11 mouse cellular contexts compared by ENCODE assay signal in the genomic region with DNA sequence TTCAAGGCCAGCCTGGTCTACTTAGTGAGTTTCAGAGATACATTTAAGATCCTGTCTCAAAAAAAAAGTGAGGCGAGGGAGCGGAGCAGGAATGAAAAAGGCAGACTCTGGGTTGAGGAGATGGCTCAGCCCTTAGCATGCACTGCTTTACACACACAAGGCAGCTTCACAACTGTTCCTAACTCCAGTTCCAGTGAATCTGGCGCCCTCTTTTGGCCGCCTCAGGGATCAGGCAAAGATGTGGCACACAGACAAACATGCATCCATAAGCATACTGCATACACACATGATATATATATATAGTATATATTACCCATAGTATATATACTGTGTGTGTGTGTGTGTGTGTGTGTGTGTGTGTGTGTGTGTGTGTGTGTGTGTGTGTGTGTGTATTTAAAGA. TPM values are rescaled to one million over a fixed set of nuclear protein-coding genes. Genes with fewer than 3 reads are reported as not detected.
DNase-seq lines count a peak whose midpoint lies in the region; ATAC-seq lines count a peak whose summit lies in the region.
"Had no signal": no experiment of that assay in that cellular context is flagged by ENCODE, and none has a peak within 500 bp of the region (broad histone marks: within the 10 kb centered on the region; RNA-seq: fewer than 3 reads in every experiment).

No protein-coding gene starts in this region.

- no peak overlapping the region for H3K9ac ChIP-seq in hindbrain, embryonic 11.5 days (ENCODE audit: low read depth, low read length)
- no peak overlapping the region for H3K9ac ChIP-seq in hindbrain, embryonic 13.5 days
- H3K9ac ChIP-seq in neural tube, embryonic 15.5 days (replicated peaks), result no peak overlapping the region

- no peak overlapping the region for H3K27ac ChIP-seq in hindbrain, embryonic 11.5 days (ENCODE audit: low read depth, low read length)
- no peak overlapping the region for H3K27ac ChIP-seq in hindbrain, embryonic 13.5 days
- H3K27ac ChIP-seq in neural tube, embryonic 15.5 days (replicated peaks), result no peak overlapping the region
- H3K27ac ChIP-seq: forebrain, embryonic 10.5 days; midbrain, embryonic 10.5 days had no signal

- H3K4me3 ChIP-seq in hindbrain, embryonic 11.5 days (ENCODE audit: low read depth, low read length), result no peak overlapping the region
- no peak overlapping the region for H3K4me3 ChIP-seq in hindbrain, embryonic 13.5 days
- no peak overlapping the region for H3K4me3 ChIP-seq in neural tube, embryonic 15.5 days (replicated peaks)
- H3K4me3 ChIP-seq: forebrain, embryonic 10.5 days; midbrain, embryonic 10.5 days had no signal

- peak; percentile 45 for DNase-seq in hindbrain, embryonic 11.5 days (ENCODE audit: low spot score)
- DNase-seq in neural tube, embryonic 10.5 days (ENCODE audit: extremely low spot score, low spot score), result peak; percentile 30
- peak; percentile 86 for DNase-seq in R1 (ENCODE audit: low read depth, low spot score)
- peak; percentile 59 for DNase-seq in testis, postnatal 10 days (ENCODE audit: low spot score)
- no peak for DNase-seq in left cerebral cortex, postnatal 36 days (ENCODE audit: low spot score in 2 of 2)

- H3K4me1 ChIP-seq in hindbrain, embryonic 11.5 days (replicated peaks; ENCODE audit: control insufficient read depth, insufficient read depth, low read length), result no peaks in the 10 kb centered on the region
- peaks cover 6% of the 10 kb centered on the region; the same call in 1 of the 2 replicates for H3K4me1 ChIP-seq in hindbrain, embryonic 13.5 days (replicated peaks)
- H3K4me1 ChIP-seq in neural tube, embryonic 15.5 days, result peaks cover 8% of the 10 kb centered on the region; the same call in 1 of the 2 replicates

- H3K9me3 ChIP-seq in hindbrain, embryonic 11.5 days (ENCODE audit: control insufficient read depth, low read length), result no peaks in the 10 kb centered on the region
- H3K9me3 ChIP-seq in hindbrain, embryonic 13.5 days, result no peaks in the 10 kb centered on the region
- no peaks in the 10 kb centered on the region for H3K9me3 ChIP-seq in neural tube, embryonic 15.5 days (replicated peaks)
- H3K9me3 ChIP-seq: forebrain, embryonic 10.5 days; midbrain, embryonic 10.5 days had no signal

- no peak for ATAC-seq in hindbrain, embryonic 11.5 days (ENCODE audit: low FRiP score)
- no peak for ATAC-seq in hindbrain, embryonic 13.5 days (ENCODE audit: low FRiP score)
- no peak for ATAC-seq in neural tube, embryonic 15.5 days (ENCODE audit: low FRiP score)

- no peak overlapping the region for H3K4me2 ChIP-seq in hindbrain, embryonic 11.5 days (replicated peaks; ENCODE audit: low read depth, low read length)
- no peak overlapping the region for H3K4me2 ChIP-seq in hindbrain, embryonic 13.5 days
- H3K4me2 ChIP-seq in neural tube, embryonic 15.5 days, result no peak overlapping the region

- 60% methylated on average over 4 of the region's 4 CpGs for WGBS in hindbrain, embryonic 11.5 days
- 68% methylated on average over 4 of the region's 4 CpGs for whole genome bisulfite sequencing in hindbrain, embryonic 13.5 days
- 61% methylated on average over 4 of the region's 4 CpGs for WGBS in neural tube, embryonic 15.5 days

- H3K36me3 ChIP-seq in hindbrain, embryonic 11.5 days (ENCODE audit: control insufficient read depth, insufficient read depth, low read length), result no peaks in the 10 kb centered on the region
- no peaks in the 10 kb centered on the region for H3K36me3 ChIP-seq in hindbrain, embryonic 13.5 days
- H3K36me3 ChIP-seq in neural tube, embryonic 15.5 days, result no peaks in the 10 kb centered on the region
- H3K36me3 ChIP-seq: forebrain, embryonic 10.5 days; midbrain, embryonic 10.5 days had no signal

- intact Hi-C loops in left cerebral cortex, postnatal 36 days (cut with DNase I), result loop anchor here (5.0 to 10.0 kb wide), 2 partner anchors 169 to 296 kb away; a partner anchor contains a TSS

- no peaks in the 10 kb centered on the region for H3K27me3 ChIP-seq in hindbrain, embryonic 11.5 days (ENCODE audit: control insufficient read depth, insufficient read depth, low read length)
- no peaks in the 10 kb centered on the region for H3K27me3 ChIP-seq in hindbrain, embryonic 13.5 days
- no peaks in the 10 kb centered on the region for H3K27me3 ChIP-seq in neural tube, embryonic 15.5 days (replicated peaks)

RNA-seq across cellular contexts. Expression of a gene that starts 4.1 kb away (rescaled TPM):
- polyA plus RNA-seq in hindbrain, embryonic 11.5 days (2014; fragmentation: Nextera tagmentation; extraction: Ambion mirVana), result 79.7 and 81.5 TPM in 2 replicates
- 53.4 and 53.7 TPM in 2 replicates for polyA plus RNA-seq in hindbrain, embryonic 13.5 days (2015; fragmentation: Nextera tagmentation; extraction: Ambion mirVana)
- polyA plus RNA-seq in neural tube, embryonic 15.5 days (2015; fragmentation: Nextera tagmentation; extraction: Ambion mirVana), result 47.6 and 60.4 TPM in 2 replicates
- 10 to 100 TPM; 23.5 to 30.8 TPM for total RNA-seq in left cerebral cortex, postnatal 36 days (2021)

RNA-seq across cellular contexts. Expression of a gene that starts 16.7 kb away (rescaled TPM):
- polyA plus RNA-seq in hindbrain, embryonic 11.5 days (2014; fragmentation: Nextera tagmentation; extraction: Ambion mirVana), result 1.8 and 3.3 TPM in 2 replicates
- polyA plus RNA-seq in hindbrain, embryonic 13.5 days (2015; fragmentation: Nextera tagmentation; extraction: Ambion mirVana), result 8.2 and 9.2 TPM in 2 replicates
- 7.4 and 9.6 TPM in 2 replicates for polyA plus RNA-seq in neural tube, embryonic 15.5 days (2015; fragmentation: Nextera tagmentation; extraction: Ambion mirVana)
- 10 to 100 TPM; 20.1 to 22.2 TPM for total RNA-seq in left cerebral cortex, postnatal 36 days (2021)

RNA-seq across cellular contexts. Expression of a gene that starts 34.4 kb away (rescaled TPM):
- polyA plus RNA-seq in hindbrain, embryonic 11.5 days (2014; fragmentation: Nextera tagmentation; extraction: Ambion mirVana), result not detected in 2 replicates
- not detected in 2 replicates for polyA plus RNA-seq in hindbrain, embryonic 13.5 days (2015; fragmentation: Nextera tagmentation; extraction: Ambion mirVana)
- polyA plus RNA-seq in neural tube, embryonic 15.5 days (2015; fragmentation: Nextera tagmentation; extraction: Ambion mirVana), result not detected in 2 replicates
- total RNA-seq in left cerebral cortex, postnatal 36 days (2021), result not detected
- total RNA-seq: left cerebral cortex, adult 18-20 months had no signal
- polyA plus RNA-seq: forebrain, embryonic 10.5 days; heart, embryonic 16.5 days; midbrain, embryonic 10.5 days had no signal

RNA-seq across cellular contexts. Expression of a gene that starts 44.4 kb away (rescaled TPM):
- 0.34 and 0.84 TPM in 2 replicates for polyA plus RNA-seq in hindbrain, embryonic 11.5 days (2014; fragmentation: Nextera tagmentation; extraction: Ambion mirVana)
- 1.2 and 3.0 TPM in 2 replicates for polyA plus RNA-seq in hindbrain, embryonic 13.5 days (2015; fragmentation: Nextera tagmentation; extraction: Ambion mirVana)
- 1.8 and 2.5 TPM in 2 replicates for polyA plus RNA-seq in neural tube, embryonic 15.5 days (2015; fragmentation: Nextera tagmentation; extraction: Ambion mirVana)
- total RNA-seq in left cerebral cortex, postnatal 36 days (2021), result 1 to 10 TPM; 4.2 to 5.2 TPM

Comparison
In these comparisons a context has a peak if more than half of its experiments do, and no peak if none do; other contexts are left out.
1. DNase-seq: peak in hindbrain, embryonic 11.5 days (single experiment), neural tube, embryonic 10.5 days (single experiment), R1 (single experiment) and testis, postnatal 10 days (single experiment); none in left cerebral cortex, postnatal 36 days (0 of 2).